Mouse (Mus musculus): ENCODE results near the gene Dynlt1c. TPM values are rescaled to one million over a fixed set of nuclear protein-coding genes. Genes with fewer than 3 reads are reported as not detected.
"Not testable (repeated sequence)": the region's sequence is repeated elsewhere in the genome, so short reads cannot be mapped to it uniquely, and the experiment has no call there.

Gene Dynlt1c
- total RNA-seq, 2 experiments from 2014 or later = 6.7 to 12.9 TPM

- DNase-seq (ENCODE audit: low spot score in 2 of 2) = not testable (repeated sequence)
These were observed 16.4 kb downstream of the Dynlt1c start for GRCm38 (mm10) chr17:6617689-6618400.

- DNase-seq (ENCODE audit: low spot score in 2 of 2) = not testable (repeated sequence)
These were observed 17.8 kb downstream of the Dynlt1c start for GRCm38 (mm10) chr17:6619271-6619670.

GRCm38 (mm10) chr17:6620035-6620434 lies 18.6 kb downstream of the Dynlt1c start:
- DNase-seq (ENCODE audit: low spot score in 2 of 2) = not testable (repeated sequence)

GRCm38 (mm10) chr17:6620730-6621451 lies 19.4 kb downstream of the Dynlt1c start:
- not testable (repeated sequence) for DNase-seq (ENCODE audit: low spot score in 2 of 2)

GRCm38 (mm10) chr17:6621976-6622375 lies 20.5 kb downstream of the Dynlt1c start:
- DNase-seq (ENCODE audit: low spot score in 2 of 2) = not testable (repeated sequence)

- DNase-seq (ENCODE audit: low spot score in 2 of 2) = not testable (repeated sequence)
These were observed 23.6 kb downstream of the Dynlt1c start for GRCm38 (mm10) chr17:6624926-6625558.

- not testable (repeated sequence) for DNase-seq (ENCODE audit: low spot score in 2 of 2)
These were observed 28.9 kb downstream of the Dynlt1c start for GRCm38 (mm10) chr17:6630398-6630797.

- not testable (repeated sequence) for DNase-seq (ENCODE audit: low spot score in 2 of 2)
These were observed 31.4 kb downstream of the Dynlt1c start for GRCm38 (mm10) chr17:6632850-6633249.

- not testable (repeated sequence) for DNase-seq (ENCODE audit: low spot score in 2 of 2)
These were observed 34.3 kb downstream of the Dynlt1c start for GRCm38 (mm10) chr17:6635781-6636180.

GRCm38 (mm10) chr17:6636861-6637260 lies 35.4 kb downstream of the Dynlt1c start:
- DNase-seq (ENCODE audit: low spot score in 2 of 2) = peak in 1 of 2 experiments; percentile 14

- not testable (repeated sequence) for DNase-seq (ENCODE audit: low spot score in 2 of 2)
These were observed 36.0 kb downstream of the Dynlt1c start for GRCm38 (mm10) chr17:6637434-6637833.

GRCm38 (mm10) chr17:6638444-6638843 lies 37.0 kb downstream of the Dynlt1c start:
- not testable (repeated sequence) for DNase-seq (ENCODE audit: low spot score in 2 of 2)

GRCm38 (mm10) chr17:6639486-6639885 lies 38.0 kb downstream of the Dynlt1c start:
- DNase-seq (ENCODE audit: low spot score in 2 of 2) = not testable (repeated sequence)

GRCm38 (mm10) chr17:6640044-6640637 lies 38.7 kb downstream of the Dynlt1c start:
- DNase-seq (ENCODE audit: low spot score in 2 of 2) = not testable (repeated sequence)

GRCm38 (mm10) chr17:6640771-6641429 lies 39.4 kb downstream of the Dynlt1c start:
- DNase-seq (ENCODE audit: low spot score in 2 of 2) = peak in 1 of 2 experiments; percentile 10

- peak in 1 of 2 experiments; percentile 7 for DNase-seq (ENCODE audit: low spot score in 2 of 2)
These were observed 42.7 kb downstream of the Dynlt1c start for GRCm38 (mm10) chr17:6644210-6644609.

- not testable (repeated sequence) for DNase-seq (ENCODE audit: low spot score in 2 of 2)
These were observed 43.2 kb downstream of the Dynlt1c start for GRCm38 (mm10) chr17:6644673-6645072.

- not testable (repeated sequence) for DNase-seq (ENCODE audit: low spot score in 2 of 2)
These were observed 44.2 kb downstream of the Dynlt1c start for GRCm38 (mm10) chr17:6645668-6646067.

GRCm38 (mm10) chr17:6646841-6647240 lies 45.4 kb downstream of the Dynlt1c start:
- not testable (repeated sequence) for DNase-seq (ENCODE audit: low spot score in 2 of 2)

- DNase-seq (ENCODE audit: low spot score in 2 of 2) = not testable (repeated sequence)
These were observed 46.0 kb downstream of the Dynlt1c start for GRCm38 (mm10) chr17:6647452-6647851.

Measured in gastrocnemius, postnatal 4 days (tissue).